Mouse (Mus musculus): ENCODE results near the gene Nr1d1. TPM values are rescaled to one million over a fixed set of nuclear protein-coding genes. Genes with fewer than 3 reads are reported as not detected.

Nr1d1 gene
- polyA plus RNA-seq, 1 experiment, result 4.1 TPM

GRCm38 (mm10) chr11:98747804-98748505 lies 27.2 kb downstream of the Nr1d1 start:
- peak; percentile 81 for DNase-seq (ENCODE audit: low read depth)
- TF ChIP-seq POLR2A (IDR thresholded peaks at IDR 0.05; ENCODE audit: borderline replicate concordance, extremely low read depth, insufficient read depth, insufficient read length, poor library complexity, severe bottlenecking), result no peak
- TF ChIP-seq CTCF (IDR thresholded peaks at IDR 0.05; ENCODE audit: borderline replicate concordance, extremely low read depth, insufficient read depth, insufficient read length), result no peak

- TF ChIP-seq POLR2A (IDR thresholded peaks at IDR 0.05; ENCODE audit: borderline replicate concordance, extremely low read depth, insufficient read depth, insufficient read length, poor library complexity, severe bottlenecking) (no peak), CTCF (IDR thresholded peaks at IDR 0.05; ENCODE audit: borderline replicate concordance, extremely low read depth, insufficient read depth, insufficient read length) (no peak)
- peak; percentile 97 for DNase-seq (ENCODE audit: low read depth)
These were observed 28.1 kb downstream of the Nr1d1 start for GRCm38 (mm10) chr11:98746855-98747693.

DNA sequence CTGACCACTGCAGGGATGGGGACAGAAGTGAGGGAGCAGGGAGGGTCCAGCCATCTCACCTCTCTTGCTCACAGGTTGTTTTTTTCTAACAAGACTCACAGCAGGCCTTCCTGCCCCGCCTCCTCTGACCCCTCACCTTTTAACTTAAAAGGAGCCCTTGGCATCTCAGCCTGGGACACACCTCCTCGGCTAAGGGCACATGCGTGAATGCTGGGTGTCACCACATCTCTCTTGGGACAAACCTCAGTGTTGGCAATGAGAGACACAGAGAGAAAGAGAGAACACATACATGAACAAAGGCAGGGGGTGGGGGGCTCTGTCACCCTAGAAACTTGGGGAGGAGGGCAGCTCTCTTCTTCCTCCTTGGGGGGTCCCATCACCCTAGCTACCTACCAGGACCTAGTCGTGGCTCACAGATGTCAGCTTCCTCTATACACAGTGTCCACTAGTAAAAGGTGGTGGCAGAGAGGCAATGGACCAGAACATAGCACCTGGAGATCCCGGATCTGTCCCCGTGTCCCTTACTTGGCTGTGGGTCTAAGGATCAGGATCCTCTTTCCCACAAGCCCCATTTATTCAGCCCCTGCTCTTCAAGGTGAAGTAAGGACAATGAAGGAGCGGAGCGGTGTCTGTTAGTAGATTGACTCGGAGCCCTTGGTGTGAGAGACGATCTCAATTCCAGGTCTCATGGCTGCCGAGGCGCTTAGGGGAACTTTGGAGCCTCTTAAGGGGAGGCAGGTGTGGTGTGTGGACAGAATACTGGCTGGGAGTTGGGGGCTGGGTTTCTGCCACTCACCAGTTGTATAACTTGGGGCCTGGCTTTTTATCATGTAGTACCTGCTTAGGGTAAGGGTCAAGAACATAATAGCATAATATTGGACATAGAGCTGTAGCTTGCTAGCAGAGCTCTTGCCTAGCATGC lies 28.9 kb downstream of the Nr1d1 start:
- DNase-seq (ENCODE audit: low read depth), result no peak

DNA sequence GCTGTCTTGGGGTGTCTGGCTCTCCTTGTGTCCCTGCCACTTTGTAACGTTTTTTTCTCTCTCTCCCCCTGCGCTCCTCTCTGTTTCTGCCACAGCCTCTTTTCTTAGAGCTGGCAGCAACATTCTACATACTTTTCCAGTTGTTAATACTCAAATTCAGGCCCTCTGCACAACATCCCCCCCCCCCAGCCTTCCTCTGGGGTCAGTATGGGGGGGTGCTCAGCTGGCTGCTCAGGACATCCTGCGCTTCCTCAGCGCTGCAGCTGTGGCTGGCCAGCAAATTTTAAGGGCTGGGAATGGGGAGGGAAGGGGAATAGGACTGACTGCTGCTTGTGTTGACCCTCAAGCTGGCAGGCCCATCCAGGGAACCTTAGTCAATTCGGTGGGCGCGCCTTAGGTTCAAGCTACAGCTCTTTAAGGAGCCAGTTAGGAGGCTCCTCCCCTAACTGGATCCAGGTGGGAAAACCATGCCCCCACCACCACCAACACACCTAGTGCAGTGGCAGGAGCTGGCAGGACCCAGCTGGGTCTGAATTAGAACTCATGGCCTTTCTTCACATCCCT lies 30.6 kb downstream of the Nr1d1 start:
- TF ChIP-seq POLR2A (IDR thresholded peaks at IDR 0.05; ENCODE audit: borderline replicate concordance, extremely low read depth, insufficient read depth, insufficient read length, poor library complexity, severe bottlenecking), result no peak
- no peak for TF ChIP-seq CTCF (IDR thresholded peaks at IDR 0.05; ENCODE audit: borderline replicate concordance, extremely low read depth, insufficient read depth, insufficient read length)
- DNase-seq (ENCODE audit: low read depth), result no peak

More for the DNA sequence above, 28.9 kb downstream of the Nr1d1 start:
- no peak for TF ChIP-seq CTCF (IDR thresholded peaks at IDR 0.05; ENCODE audit: borderline replicate concordance, extremely low read depth, insufficient read depth, insufficient read length)
- TF ChIP-seq POLR2A (IDR thresholded peaks at IDR 0.05; ENCODE audit: borderline replicate concordance, extremely low read depth, insufficient read depth, insufficient read length, poor library complexity, severe bottlenecking), result no peak

DNA sequence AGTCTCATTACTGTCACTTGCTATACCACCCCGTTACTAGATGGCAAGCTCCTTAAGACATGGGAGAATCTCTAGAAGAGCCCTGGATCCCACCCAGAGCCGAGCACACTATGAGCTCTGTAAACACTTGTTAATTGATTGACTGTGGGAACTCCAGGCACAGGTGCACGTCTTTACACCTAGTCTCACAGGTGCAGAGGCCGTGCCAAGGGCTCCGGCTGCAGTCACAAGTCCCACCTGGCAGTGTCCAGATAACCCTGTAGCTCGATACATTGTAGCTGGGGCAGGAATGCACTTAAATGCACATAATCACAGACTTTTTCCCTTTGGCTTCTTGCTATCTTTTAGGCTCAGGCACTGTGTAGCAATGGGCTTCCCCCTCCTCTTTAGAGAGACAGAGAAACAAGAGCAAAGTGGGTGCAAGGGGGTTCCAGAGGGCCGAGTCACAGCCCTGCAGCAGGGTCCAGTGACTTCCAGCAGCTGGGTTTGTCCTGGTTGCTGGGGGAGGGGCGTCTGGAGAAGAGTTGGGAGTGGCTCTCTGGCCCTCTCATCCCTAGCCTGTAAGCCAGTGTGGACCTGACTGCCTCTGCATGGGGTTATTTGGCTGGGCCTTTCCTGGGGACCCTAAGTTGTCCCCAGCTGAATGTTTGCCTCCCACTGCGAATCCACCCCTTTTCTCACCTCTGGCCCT lies 31.3 kb downstream of the Nr1d1 start:
- TF ChIP-seq CTCF (IDR thresholded peaks at IDR 0.05; ENCODE audit: borderline replicate concordance, extremely low read depth, insufficient read depth, insufficient read length) (no peak), POLR2A (IDR thresholded peaks at IDR 0.05; ENCODE audit: borderline replicate concordance, extremely low read depth, insufficient read depth, insufficient read length, poor library complexity, severe bottlenecking) (no peak)
- peak; percentile 86 for DNase-seq (ENCODE audit: low read depth)

DNA sequence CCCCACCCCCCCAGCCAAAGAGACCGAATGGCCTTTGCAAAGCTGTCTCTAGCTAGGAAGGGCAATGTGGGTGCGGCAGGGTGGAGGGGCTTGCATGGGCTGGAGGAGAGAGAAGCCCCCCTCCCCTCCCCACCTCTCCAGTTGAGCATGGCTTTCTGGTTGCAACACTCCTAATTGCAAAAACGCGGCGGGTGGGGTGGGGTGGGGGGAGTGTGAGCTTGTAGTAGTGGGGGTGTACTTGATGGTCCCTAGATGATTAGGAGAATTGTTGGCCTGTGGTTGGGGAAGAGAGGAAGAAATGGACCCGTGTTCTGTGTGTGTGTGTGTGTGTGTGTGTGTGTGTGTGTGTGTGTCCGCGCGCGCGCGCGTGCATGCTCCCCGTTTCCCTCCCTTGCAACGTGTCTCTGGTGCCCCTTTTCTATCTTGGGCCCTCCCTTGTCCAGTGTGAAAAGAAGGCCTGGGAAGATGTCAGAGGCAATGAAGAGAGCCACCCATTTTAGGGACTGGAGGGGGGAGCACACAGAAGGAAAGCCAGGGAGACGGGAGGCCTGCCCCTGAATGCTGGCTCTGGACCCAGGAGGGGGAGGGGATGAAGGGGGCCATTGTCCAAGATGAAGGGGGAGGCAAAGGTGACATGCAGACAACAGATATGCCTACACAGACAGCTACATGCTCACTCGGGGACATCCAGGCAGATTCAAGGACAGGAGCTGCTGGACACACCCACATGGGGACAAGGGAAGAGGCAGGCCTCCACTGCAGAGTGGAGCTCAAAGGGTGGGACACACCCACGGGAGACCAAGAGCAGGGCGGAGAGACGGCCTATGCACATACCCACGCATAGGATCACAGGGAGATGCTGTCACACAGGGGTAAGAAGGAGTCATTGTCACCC lies 32.5 kb downstream of the Nr1d1 start:
- DNase-seq (ENCODE audit: low read depth), result peak; percentile 85

GRCm38 (mm10) chr11:98741622-98742396 lies 33.3 kb downstream of the Nr1d1 start:
- TF ChIP-seq POLR2A (IDR thresholded peaks at IDR 0.05; ENCODE audit: borderline replicate concordance, extremely low read depth, insufficient read depth, insufficient read length, poor library complexity, severe bottlenecking) (peak; percentile 45; the same call in 1 of the 2 replicates), CTCF (IDR thresholded peaks at IDR 0.05; ENCODE audit: borderline replicate concordance, extremely low read depth, insufficient read depth, insufficient read length) (peak; percentile 35; the same call in 1 of the 2 replicates)
- DNase-seq (ENCODE audit: low read depth), result peak; percentile 93

More for the DNA sequence above, 32.5 kb downstream of the Nr1d1 start:
- TF ChIP-seq CTCF (IDR thresholded peaks at IDR 0.05; ENCODE audit: borderline replicate concordance, extremely low read depth, insufficient read depth, insufficient read length), result no peak
- TF ChIP-seq POLR2A (IDR thresholded peaks at IDR 0.05; ENCODE audit: borderline replicate concordance, extremely low read depth, insufficient read depth, insufficient read length, poor library complexity, severe bottlenecking), result no peak

- TF ChIP-seq POLR2A (IDR thresholded peaks at IDR 0.05; ENCODE audit: borderline replicate concordance, extremely low read depth, insufficient read depth, insufficient read length, poor library complexity, severe bottlenecking), result no peak
- no peak for TF ChIP-seq CTCF (IDR thresholded peaks at IDR 0.05; ENCODE audit: borderline replicate concordance, extremely low read depth, insufficient read depth, insufficient read length)
- no peak for DNase-seq (ENCODE audit: low read depth)
These were observed 34.0 kb downstream of the Nr1d1 start for GRCm38 (mm10) chr11:98741051-98741620.
